Mouse (Mus musculus) retina, postnatal 7 days (tissue): ENCODE results near the gene Polr1c.

ENCODE experiments used
- DNase-seq: peaks from one replicate; pipeline ENCODE4 v3.0.0-alpha.2; 2012; ENCODE audit warnings: low read depth, low spot score

The Polr1c gene

DNA sequence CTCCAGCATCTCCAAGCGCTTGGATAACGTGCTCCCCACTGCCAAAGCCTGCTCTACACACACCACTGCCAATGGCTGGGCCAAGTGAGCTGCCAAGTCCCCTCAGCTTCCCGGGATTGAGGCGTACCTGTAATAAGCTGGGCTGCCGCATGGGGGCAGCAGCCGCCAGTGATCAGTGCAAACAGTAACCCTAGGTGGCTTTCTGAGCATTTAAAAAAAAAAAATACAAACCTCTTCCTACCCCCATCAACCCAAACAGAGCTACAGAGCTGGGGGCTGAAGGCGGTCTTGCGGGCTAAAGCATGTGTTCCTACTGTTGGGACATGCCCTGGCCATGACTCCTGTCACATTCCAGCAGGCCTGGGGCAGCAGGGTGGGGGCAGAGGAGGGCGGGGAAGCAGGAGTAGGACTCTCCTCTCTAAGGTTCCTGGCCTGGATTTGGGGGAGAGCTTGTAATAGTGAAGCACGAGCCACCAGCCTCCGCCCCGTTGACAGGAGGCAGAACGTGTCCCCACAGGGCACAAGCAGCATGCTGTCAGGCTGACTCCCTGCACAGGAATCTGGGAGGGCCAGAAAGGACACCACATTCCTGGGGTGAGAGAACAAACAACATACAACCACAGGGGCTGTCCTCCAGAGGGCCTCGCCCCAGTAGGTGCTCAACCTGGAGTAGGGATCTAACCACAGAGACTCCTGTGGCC lies 18.2 kb upstream of the Polr1c start:
- peak; percentile 64 for DNase-seq

GRCm38 (mm10) chr17:46265502-46265901 lies 17.6 kb upstream of the Polr1c start:
- DNase-seq: no peak

- no peak for DNase-seq
Observed at GRCm38 (mm10) chr17:46262201-46262694, 14.4 kb upstream of the Polr1c start.

DNA sequence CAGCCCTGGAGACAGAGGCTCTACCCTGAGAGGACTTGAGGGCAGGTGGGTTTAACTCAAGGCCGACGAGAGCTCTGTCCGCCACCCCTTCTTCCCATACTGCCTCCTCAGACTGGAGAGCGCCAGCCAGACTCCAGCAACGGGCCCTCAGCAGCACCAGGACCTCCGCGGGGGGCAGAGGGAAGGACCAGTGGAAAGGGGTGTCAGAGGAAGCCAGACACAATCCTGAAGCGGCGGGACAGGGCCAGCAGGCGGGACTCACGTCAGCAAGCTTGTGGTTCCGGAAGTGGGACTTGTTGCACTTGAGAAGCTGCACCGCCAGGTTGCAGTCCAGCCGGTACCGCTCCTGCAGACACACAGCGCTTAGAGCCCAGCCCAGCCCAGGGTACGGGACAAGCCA lies 11.8 kb upstream of the Polr1c start:
- no peak for DNase-seq

GRCm38 (mm10) chr17:46258279-46259053 lies 10.6 kb upstream of the Polr1c start:
- DNase-seq: no peak

GRCm38 (mm10) chr17:46255147-46255546 lies 7.3 kb upstream of the Polr1c start:
- DNase-seq: no peak

DNA sequence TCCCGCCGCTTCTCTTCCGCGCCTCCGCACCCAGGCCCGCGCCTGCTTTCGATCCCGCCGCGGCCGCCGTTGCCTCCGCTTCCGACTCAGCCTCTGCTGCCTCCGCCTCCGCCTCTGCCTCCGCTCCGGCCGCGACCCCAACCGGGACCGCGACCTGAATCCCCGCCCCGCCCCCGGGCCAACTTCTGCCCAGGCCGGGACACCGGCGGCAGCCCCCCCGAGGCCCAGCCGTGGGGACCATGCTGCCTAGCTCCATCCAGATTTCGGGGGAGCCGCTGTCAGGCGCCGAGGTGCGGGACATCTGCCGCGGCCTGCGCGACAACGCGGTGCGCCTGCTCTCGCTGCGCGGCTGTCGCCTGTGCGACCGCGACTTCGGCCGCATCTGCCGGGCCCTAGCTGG lies 6.3 kb upstream of the Polr1c start:
- DNase-seq: peak; percentile 24

DNA sequence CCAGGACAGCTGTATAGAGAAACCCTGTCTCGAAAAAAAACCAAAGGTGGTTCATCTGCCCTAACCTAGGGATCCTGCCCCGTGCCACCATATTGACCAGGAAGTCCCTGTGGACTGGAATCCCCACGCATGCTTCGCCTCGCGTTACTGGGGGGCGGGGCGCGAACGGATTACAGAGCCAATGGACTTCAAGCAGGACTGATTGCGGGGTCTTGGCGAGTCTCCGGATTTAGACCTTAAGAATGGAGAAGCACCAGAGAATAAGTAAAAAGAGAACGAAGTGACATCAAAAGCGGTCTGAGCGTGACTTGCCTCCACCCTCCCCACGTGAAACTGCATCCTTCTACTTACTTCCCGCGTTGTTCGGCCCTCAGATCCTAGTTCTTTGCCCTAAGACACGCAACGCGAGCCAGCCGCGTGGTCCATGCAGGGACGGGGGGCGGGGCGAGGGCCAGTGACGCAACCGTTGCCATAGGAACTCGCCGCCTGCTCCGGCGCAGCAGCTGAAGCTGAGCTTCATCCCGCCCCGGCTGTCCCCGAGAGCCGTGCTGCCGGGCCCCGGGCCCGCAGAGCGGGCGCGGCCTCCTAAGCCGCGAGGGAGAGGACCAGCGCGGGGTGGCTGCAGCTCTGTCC lies 5.7 kb upstream of the Polr1c start, which contains the start of gene Lrrc73:
Lrrc73 (plus strand) TSS at position 80 of the 633 bp plus-strand sequence.
- peak; percentile 81 for DNase-seq

DNA sequence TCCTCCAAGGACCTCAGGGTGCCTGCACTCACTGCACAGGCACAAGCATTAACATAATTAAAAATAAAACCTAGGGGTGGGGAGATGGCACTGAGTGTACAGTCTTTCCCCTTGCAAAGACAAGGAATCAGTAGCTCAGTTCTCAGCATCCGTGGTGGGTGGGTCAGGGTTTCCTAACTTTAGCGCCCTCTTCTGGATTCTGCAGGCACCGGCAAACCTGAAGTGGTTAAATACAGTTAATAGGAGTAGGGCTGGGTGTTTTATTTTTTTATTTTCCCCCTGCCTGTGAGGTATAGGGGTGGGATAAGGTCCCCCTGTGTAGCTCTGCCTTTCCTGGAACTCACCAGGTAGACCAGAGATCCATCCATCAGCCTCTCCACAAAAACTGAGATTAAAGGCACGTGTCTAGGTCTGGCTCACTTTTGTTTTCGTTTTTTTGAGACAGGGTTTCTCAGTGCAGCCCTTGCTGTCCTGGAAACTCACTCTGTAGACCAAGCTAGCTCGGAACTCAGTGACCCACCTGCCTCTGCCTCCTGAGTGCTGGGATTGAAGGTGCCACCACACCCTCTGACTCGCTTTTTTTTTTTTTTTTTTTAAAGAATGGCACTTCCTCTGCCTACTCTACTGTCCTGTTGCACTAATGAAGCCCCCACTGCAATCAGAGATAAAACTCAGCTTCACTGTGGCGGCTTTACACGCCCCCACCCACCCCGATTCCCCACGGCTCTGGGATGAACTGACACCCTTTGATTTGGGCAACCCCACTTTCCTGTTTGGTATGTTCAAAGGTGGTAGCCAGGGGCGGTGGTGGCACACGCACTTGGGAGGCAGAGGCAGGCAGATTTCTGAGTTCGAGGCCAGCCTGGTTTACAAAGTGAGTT lies 5.0 kb upstream of the Polr1c start:
- no peak for DNase-seq

DNA sequence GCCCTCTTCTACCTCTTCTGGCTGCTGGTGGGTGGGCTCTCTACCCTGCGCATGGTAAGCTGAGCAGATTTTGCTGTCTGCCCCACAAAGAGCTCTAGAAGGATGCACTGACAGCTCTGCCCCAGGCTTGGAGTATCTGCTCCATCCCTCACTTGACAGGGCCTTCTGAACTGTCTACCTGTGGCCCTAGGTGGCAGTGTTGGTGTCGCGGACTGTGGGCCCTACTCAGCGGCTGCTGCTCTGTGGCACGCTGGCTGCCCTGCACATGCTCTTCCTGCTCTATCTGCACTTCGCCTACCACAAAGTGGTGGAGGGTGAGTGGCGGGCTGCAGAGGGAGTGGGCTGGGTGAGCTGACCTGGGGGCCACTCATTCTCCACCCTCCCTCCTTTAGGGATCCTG lies 3.3 kb upstream of the Polr1c start:
- DNase-seq: no peak

DNA sequence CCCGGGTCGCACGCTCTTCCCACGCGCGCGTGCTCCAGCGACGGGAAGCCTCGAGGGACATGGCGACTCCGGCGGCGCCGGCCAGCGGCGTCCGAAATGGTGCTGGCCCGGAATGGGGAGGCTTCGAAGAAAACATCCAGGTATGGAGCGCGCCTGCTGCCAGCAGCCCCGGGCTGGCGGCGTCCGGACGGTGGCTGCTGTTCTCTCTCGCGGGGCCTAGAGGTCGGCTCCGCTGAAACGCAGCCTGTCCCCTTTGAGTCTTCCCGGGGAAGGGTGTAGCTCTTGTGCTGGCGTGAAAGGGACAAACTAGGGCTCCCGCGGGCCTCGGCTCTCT lies 302 bp upstream of the Polr1c start:
- no peak for DNase-seq

GRCm38 (mm10) chr17:46244579-46244978 lies 3.3 kb downstream of the Polr1c start:
- DNase-seq: no peak

GRCm38 (mm10) chr17:46243624-46244023 lies 4.2 kb downstream of the Polr1c start:
- DNase-seq: no peak

- DNase-seq: no peak
Observed at GRCm38 (mm10) chr17:46242993-46243392, 4.9 kb downstream of the Polr1c start.

DNA sequence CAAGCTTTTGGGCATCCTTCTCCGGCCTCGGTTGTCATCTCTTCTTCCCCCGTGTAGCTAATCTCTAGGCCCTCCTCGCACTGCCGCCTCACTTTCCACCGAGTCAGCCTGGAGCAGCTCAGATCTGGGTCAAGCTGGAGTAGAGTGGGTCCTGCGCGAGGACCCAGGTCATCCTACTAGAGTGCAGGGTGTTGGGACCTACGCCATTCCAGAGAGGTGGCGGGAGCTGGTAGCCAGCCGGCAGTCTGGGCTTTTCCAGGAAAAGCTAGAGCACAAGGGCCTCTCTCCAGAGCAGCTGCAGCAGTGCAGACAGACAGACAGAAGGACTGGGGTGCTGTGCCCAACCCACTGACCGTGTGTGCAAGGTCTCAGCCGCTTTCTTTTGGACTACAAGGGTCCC lies 5.6 kb downstream of the Polr1c start:
- DNase-seq: no peak

DNA sequence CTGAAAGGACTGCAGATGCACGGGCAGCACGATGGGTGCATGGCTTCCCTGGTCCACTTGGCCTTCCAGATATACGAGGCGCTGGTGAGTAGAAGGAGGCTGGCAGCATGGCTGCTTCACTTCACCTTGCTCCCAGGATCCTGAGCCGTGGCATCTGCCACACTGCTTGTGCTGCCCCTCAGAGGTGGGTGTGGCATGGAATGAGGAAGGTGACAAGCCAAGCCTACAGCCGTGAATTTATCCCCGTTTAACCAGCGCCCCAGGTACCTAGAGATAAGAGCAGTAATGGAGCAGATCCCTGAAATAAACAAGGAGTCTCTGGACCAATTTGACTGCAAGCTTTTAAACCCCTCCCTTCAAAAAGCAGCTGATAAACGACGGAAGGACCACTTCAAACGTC lies 6.4 kb downstream of the Polr1c start:
- no peak for DNase-seq

- DNase-seq: no peak
Observed at GRCm38 (mm10) chr17:46239516-46240114, 8.2 kb downstream of the Polr1c start.

- no peak for DNase-seq
Observed at GRCm38 (mm10) chr17:46237480-46237879, 10.4 kb downstream of the Polr1c start.

DNA sequence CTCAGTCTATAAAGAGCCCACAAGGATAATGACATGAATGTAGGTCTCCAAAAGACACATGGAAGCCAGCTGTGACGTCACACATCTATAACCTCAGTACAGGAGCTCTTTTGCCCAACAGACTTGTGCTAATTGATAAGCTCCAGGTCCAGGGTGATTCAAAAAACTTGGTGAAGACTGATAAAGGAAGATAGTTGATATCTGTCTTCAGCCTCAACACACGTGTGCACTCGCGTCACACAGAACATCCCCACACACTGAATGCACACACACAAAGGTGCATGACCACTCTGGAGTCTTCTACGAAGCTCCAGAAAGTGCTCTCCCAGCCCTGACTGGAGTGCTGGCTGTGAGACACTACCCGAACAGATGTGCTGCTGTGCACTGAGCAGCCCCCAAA lies 10.8 kb downstream of the Polr1c start:
- DNase-seq: no peak

DNA sequence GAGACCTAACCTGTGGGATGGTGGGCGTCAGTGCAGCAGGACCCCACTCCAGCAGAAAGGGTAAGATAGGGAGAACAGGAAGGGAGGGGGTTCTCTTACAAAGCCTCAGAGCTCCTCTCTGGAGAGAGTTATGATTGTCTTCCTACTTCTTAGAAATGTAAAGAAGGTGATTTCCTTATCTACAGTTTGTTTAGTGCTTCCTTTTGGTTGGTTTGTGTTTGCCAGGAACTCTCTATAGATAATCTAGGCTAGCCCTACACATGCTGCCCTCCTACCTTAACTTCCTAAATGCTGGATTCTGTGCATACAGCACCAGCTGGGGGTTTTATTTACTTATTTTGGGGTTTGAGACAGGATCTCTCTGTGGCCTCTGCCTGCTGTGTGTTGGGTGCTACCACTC lies 11.8 kb downstream of the Polr1c start:
- no peak for DNase-seq

GRCm38 (mm10) chr17:46227576-46227975 lies 20.3 kb downstream of the Polr1c start:
- DNase-seq: no peak
